Mouse (Mus musculus) kidney, postnatal 0 days (tissue): Measurements from ENCODE around the gene Tbk1. TPM values are rescaled to one million over a fixed set of nuclear protein-coding genes. Genes with fewer than 3 reads are reported as not detected.
A peak's percentile ranks its signal among the peaks of the same experiment; 100 is the strongest.

Experiments used
- ATAC-seq: fragments of 200-750 bp; cut with Nextera tagmentation; replicated peaks from 2 replicates; pipeline ENCODE4 v1.8.0; 2017; ENCODE audit warnings: low read depth, moderate number of reproducible peaks, moderate TSS enrichment, moderate library complexity; ENCODE audit not compliant: low FRiP score
- DNase-seq: peaks from one replicate; pipeline ENCODE4 v3.0.0-alpha.2; 2016; ENCODE audit warnings: low spot score
- H3K27ac ChIP-seq: fragments of 300-500 bp; sonication (generic); 2 replicates; pipeline ENCODE4 v1.5.1; 2014; ENCODE audit warnings: mild to moderate bottlenecking
- H3K27me3 ChIP-seq: fragments of 300-500 bp; sonication (generic); 2 replicates; pipeline ENCODE4 v1.6.1; 2014; ENCODE audit warnings: low read length, mixed read lengths; ENCODE audit not compliant: insufficient read depth
- H3K36me3 ChIP-seq: fragments of 300-500 bp; sonication (generic); 2 replicates; pipeline ENCODE4 v1.6.1; 2014; ENCODE audit warnings: low read length, mixed read lengths; ENCODE audit not compliant: insufficient read depth
- H3K4me1 ChIP-seq: fragments of 300-500 bp; sonication (generic); replicated peaks from 2 replicates; pipeline ENCODE4 v1.6.1; 2014; ENCODE audit warnings: antibody characterized with exemption, low read length, mixed read lengths; ENCODE audit not compliant: insufficient read depth
- H3K4me2 ChIP-seq: fragments of 300-500 bp; sonication (generic); 2 replicates; pipeline ENCODE4 v1.6.1; 2014; ENCODE audit warnings: mild to moderate bottlenecking, low read length, moderate library complexity, mixed read lengths
- H3K4me3 ChIP-seq: fragments of 300-500 bp; sonication (generic); replicated peaks from 2 replicates; pipeline ENCODE4 v1.5.1; 2014; ENCODE audit warnings: low read depth, low read length
- H3K9ac ChIP-seq: fragments of 300-500 bp; sonication (generic); 2 replicates; pipeline ENCODE4 v1.6.1; 2014; ENCODE audit warnings: low read depth, low read length
- H3K9me3 ChIP-seq: fragments of 300-500 bp; sonication (generic); replicated peaks from 2 replicates; pipeline ENCODE4 v1.6.1; 2016; ENCODE audit warnings: low read length, inconsistent platforms, mixed read lengths
- CTCF ChIP-seq: IDR thresholded peaks from 2 replicates; pipeline ENCODE4 v1.5.1; 2016; ENCODE audit warnings: antibody characterized with exemption, low read depth, mild to moderate bottlenecking, moderate library complexity
- WGBS: fragments of 180-500 bp; shearing (Covaris S2); extraction: QIAGEN DNeasy Blood & Tissue Kit; methylation state at CpG from one replicate; pipeline ENCODE4 v1.1.7; 2014; 5-methylcytosine and 5-hydroxymethylcytosine counted together
- polyA plus RNA-seq: library from polyadenylated mRNA; unstranded; fragments of >200 nt; fragmentation: Nextera tagmentation; extraction: Ambion mirVana; gene quantifications from 2 replicates; pipeline ENCODE4 v1.2.1, GENCODE M21; 2015

Tbk1 gene
- polyA plus RNA-seq, 1 experiment from 2014 or later, result 26.5 TPM

GRCm38 (mm10) chr10:121506731-121507583, 79.6 kb downstream of the Tbk1 start:
- TF ChIP-seq CTCF, result no peak
- 19% methylated on average over 29 of the region's 29 CpGs for WGBS
- H3K4me1 ChIP-seq, result peaks cover 18% of the 10 kb centered on the region
- no peak overlapping the region for H3K4me3 ChIP-seq
- DNase-seq (peak; percentile 79), ATAC-seq (peak; percentile 65)
- H3K9me3 ChIP-seq, result no peaks in the 10 kb centered on the region
- H3K27me3 ChIP-seq, result no peaks in the 10 kb centered on the region
- H3K36me3 ChIP-seq, result no peaks in the 10 kb centered on the region
- H3K4me2 ChIP-seq, result peak overlapping the region; percentile 27
- peak overlapping the region; percentile 62 for H3K27ac ChIP-seq
- 0 out of 2 replicates have a peak overlapping the region, but pooled peaks have one; percentile 9 for H3K9ac ChIP-seq

- ATAC-seq (no peak), DNase-seq (no peak)
- Histone ChIP-seq H3K27me3 (no peaks in the 10 kb centered on the region), H3K9me3 (no peaks in the 10 kb centered on the region), H3K9ac (no peak overlapping the region), H3K27ac (peak overlapping the region; percentile 65; the same call in 1 of the 2 replicates), H3K4me2 (no peak overlapping the region), H3K36me3 (no peaks in the 10 kb centered on the region), H3K4me3 (no peak overlapping the region), H3K4me1 (peaks cover 18% of the 10 kb centered on the region)
- WGBS, result 80% methylated on average over 7 of the region's 7 CpGs
- no peak for TF ChIP-seq CTCF
Observed at GRCm38 (mm10) chr10:121505929-121506328, 80.7 kb downstream of the Tbk1 start.

- Histone ChIP-seq H3K27ac (peak overlapping the region; percentile 65), H3K9ac (peak overlapping the region; percentile 52), H3K4me2 (peak overlapping the region; percentile 68), H3K9me3 (no peaks in the 10 kb centered on the region), H3K4me3 (peak overlapping the region; percentile 30), H3K4me1 (peaks cover 15% of the 10 kb centered on the region), H3K36me3 (no peaks in the 10 kb centered on the region), H3K27me3 (no peaks in the 10 kb centered on the region)
- peak; percentile 82 for DNase-seq
- peak; percentile 72 for ATAC-seq
- WGBS, result 21% methylated on average over 35 of the region's 35 CpGs
- TF ChIP-seq CTCF, result no peak
Observed at GRCm38 (mm10) chr10:121504973-121505911, 81.3 kb downstream of the Tbk1 start.

- Histone ChIP-seq H3K9ac (no peak overlapping the region), H3K4me1 (no peaks in the 10 kb centered on the region; the same call in 1 of the 2 replicates), H3K4me3 (no peak overlapping the region), H3K9me3 (no peaks in the 10 kb centered on the region), H3K27ac (no peak overlapping the region), H3K27me3 (no peaks in the 10 kb centered on the region), H3K4me2 (no peak overlapping the region), H3K36me3 (no peaks in the 10 kb centered on the region)
- WGBS, result 77% methylated on average over 5 of the region's 5 CpGs
- ATAC-seq, result no peak
- no peak for TF ChIP-seq CTCF
- DNase-seq, result no peak
Observed at GRCm38 (mm10) chr10:121501160-121501559, 85.4 kb downstream of the Tbk1 start.

- no peaks in the 10 kb centered on the region for H3K27me3 ChIP-seq
- peak; percentile 56 for TF ChIP-seq CTCF
- peak; percentile 64 for DNase-seq
- H3K4me1 ChIP-seq, result no peaks in the 10 kb centered on the region; the same call in 1 of the 2 replicates
- ATAC-seq, result no peak; the same call in 1 of the 2 replicates
- H3K4me3 ChIP-seq, result no peak overlapping the region
- no peak overlapping the region for H3K4me2 ChIP-seq
- WGBS, result 41% methylated on average over 5 of the region's 5 CpGs
- H3K9me3 ChIP-seq, result no peaks in the 10 kb centered on the region
- H3K27ac ChIP-seq, result no peak overlapping the region
- no peaks in the 10 kb centered on the region for H3K36me3 ChIP-seq
- no peak overlapping the region for H3K9ac ChIP-seq
Observed at GRCm38 (mm10) chr10:121500034-121500433, 86.6 kb downstream of the Tbk1 start.

- WGBS, result 63% methylated on average over 2 of the region's 2 CpGs
- 0 out of 2 replicates have a peak overlapping the region, but pooled peaks have one; percentile 36 for H3K27ac ChIP-seq
Observed at GRCm38 (mm10) chr10:121499063-121499462, 87.5 kb downstream of the Tbk1 start.

More at GRCm38 (mm10) chr10:121499063-121499462, 87.5 kb downstream of the Tbk1 start:
- H3K9me3 ChIP-seq, result no peaks in the 10 kb centered on the region
- no peak overlapping the region for H3K4me2 ChIP-seq
- DNase-seq (no peak), ATAC-seq (no peak)
- H3K36me3 ChIP-seq, result no peaks in the 10 kb centered on the region
- H3K9ac ChIP-seq, result no peak overlapping the region
- no peaks in the 10 kb centered on the region for H3K27me3 ChIP-seq
- no peaks in the 10 kb centered on the region for H3K4me1 ChIP-seq
- no peak overlapping the region for H3K4me3 ChIP-seq
- no peak for TF ChIP-seq CTCF
